Mouse (Mus musculus) hematopoietic stem cell, adult 5-6 weeks (primary cell): ENCODE measurements around the gene Lrrc25. TPM values are rescaled to one million over a fixed set of nuclear protein-coding genes. Genes with fewer than 3 reads are reported as not detected.

Source experiments
- ATAC-seq, 2 experiments: fragments of 125-278 bp in 1 of 2; replicated peaks in 1 of 2; 2 replicates each; pipeline ENCODE4 v1.8.0; 2016 to 2017; ENCODE audit warnings: inconsistent platforms in 2 of 2, mild to moderate bottlenecking in 2 of 2, moderate number of reproducible peaks in 2 of 2, low read depth in 1 of 2, moderate TSS enrichment in 1 of 2; ENCODE audit not compliant: low FRiP score in 2 of 2, poor library complexity in 2 of 2, severe bottlenecking in 2 of 2, insufficient read depth in 1 of 2, low TSS enrichment in 1 of 2
- total RNA-seq: library from RNA; stranded (forward); fragments of 172-1452, 232-1000 nt; gene quantifications from 2 replicates; pipeline ENCODE4 v1.2.3, GENCODE M21; 2017

The Lrrc25 gene
- total RNA-seq, 1 experiment from 2014 or later = 1.7 TPM

GRCm38 (mm10) chr8:70597417-70598272 lies 18.3 kb upstream of the Lrrc25 start:
- no peak for ATAC-seq

DNA sequence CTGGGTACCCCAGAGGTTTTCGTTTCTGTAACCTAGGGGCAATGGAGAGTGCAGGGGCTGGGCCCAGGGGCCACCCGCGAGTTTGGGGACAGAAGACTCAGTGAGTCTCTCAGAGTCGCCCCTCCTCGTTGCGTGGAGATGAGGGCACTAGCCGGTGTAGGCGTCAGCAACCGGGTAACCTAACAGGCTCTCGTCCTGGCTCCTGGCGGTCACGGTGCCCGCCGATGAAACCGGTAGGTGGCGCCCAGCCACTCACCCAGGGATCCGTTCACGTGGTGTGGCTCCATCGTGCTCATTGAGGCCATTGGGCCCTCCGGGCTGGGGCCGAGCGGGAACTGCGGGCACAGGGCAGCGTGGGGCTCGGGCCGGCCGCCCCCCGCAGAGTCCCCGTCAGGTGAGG lies 17.7 kb upstream of the Lrrc25 start:
- no peak for ATAC-seq

- no peak for ATAC-seq
Observed at GRCm38 (mm10) chr8:70598722-70599121, 17.2 kb upstream of the Lrrc25 start.

GRCm38 (mm10) chr8:70599507-70600290 lies 16.3 kb upstream of the Lrrc25 start:
- no peak for ATAC-seq

DNA sequence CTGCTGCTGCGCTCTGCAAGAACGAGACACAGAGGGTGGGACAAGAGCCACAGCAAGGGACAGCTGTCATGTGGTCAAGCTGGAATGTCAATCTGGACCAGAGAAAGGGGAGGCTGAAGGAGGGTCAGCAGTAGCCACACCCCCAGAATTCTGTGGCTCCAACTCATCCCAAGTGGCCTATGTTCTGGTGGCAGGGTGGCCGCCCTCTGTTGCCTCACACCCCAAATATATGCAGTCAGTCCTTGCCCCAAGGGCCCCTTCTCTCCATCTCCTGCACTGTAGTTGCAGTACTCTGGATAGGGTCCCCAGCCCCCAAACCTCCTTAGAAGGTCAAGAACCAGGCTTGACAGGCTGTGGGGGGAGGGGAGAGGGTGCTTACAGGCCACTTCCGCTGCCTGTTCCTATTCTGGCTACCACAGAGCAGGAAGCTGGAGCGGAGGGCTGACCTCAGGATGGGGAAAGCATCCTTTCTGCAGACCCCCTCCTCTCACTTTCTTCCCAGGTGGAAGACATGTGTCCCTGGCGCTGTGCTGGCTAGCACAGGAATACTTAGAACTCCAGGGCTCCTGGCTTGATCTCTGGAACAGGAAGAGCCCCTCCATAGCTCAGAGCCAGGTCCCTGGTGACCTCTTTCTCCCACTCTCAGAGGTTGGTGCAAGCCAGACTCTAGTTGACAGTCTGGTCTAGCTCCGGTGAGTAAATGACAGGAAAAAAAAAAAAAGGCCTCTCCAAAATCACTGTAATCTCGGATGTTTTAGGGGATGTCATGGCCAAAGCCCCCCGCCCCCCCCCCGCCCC lies 15.3 kb upstream of the Lrrc25 start:
- no peak for ATAC-seq

- peak; percentile 66 to 74 for ATAC-seq
Observed at GRCm38 (mm10) chr8:70601271-70601649, 14.7 kb upstream of the Lrrc25 start.

GRCm38 (mm10) chr8:70602139-70602811 lies 13.7 kb upstream of the Lrrc25 start:
- no peak for ATAC-seq

DNA sequence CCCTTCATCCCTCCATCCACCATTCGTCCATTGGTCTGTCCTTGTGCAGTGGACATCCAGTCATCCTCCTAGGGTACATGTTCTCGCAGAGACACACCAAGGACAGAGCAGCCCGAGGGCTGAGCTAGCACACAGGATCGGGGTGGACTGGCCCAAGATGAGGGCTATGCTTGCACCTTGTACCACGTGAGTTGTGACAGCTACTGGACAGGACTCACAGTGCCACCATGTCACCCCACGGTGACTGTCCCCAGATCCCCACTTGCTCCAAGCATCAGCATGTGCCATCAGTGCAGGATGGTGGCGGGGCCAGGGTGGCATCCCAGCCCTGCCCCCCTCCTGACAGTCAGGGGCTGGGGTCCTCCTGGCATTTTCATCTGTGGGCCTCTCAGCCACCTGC lies 11.4 kb upstream of the Lrrc25 start:
- ATAC-seq = no peak

DNA sequence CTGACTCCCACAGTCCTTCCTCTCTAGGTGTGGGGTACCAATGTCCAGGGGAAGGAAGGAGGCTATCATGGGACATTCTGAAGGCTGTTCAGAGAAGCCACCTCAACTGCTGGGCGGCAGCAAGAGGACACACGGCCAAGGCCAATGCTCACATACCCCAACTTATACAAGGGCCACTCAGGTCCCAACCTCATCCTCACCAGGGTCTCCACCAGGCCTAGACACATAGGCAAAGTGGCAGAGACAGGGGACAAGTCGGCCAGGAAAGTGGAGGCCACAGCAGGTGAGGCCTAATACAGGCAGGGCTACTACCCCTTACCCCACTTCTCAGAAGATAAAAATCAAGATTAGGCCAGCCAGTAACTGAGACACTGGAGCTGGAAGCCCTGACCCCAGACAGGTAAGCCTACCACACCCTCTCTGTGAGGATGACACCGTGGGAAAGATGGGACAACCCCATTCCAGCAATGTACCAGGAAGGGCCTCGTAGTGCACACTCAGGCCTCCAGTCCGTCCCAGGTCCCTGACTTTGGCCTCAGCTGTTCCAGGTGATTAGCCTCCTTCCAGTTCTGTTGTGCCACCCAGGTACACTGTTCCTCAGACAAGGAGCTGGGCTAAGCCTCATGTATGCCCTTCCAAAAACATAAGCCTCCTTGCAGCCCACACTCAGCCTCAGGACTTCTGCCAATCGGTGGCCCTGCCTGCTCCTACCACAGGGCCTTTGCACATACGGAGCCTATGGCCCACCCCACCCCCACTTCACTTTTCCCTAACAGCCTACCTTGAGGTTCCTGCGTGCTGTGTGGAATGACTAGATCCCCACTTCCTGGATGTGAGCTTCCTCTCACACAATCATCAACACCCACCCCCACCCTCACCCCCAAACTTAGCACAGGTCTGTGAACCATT lies 9.8 kb upstream of the Lrrc25 start:
- ATAC-seq = no peak

GRCm38 (mm10) chr8:70606780-70607602 lies 9.0 kb upstream of the Lrrc25 start:
- no peak for ATAC-seq

DNA sequence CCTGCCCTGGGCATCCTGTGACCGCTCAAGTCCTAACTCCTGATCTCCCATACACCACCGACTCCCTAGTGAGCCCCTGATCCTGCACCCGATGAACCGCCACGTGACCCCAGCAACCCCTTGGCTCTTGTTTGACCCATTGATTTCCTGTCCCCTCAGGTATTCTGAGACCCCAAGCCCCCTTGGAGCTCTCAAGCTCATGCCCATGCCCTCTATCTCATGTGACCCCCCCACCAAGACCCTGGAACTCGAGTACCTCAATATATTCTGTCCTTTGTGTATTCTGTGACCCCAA lies 8.4 kb upstream of the Lrrc25 start:
- no peak for ATAC-seq

DNA sequence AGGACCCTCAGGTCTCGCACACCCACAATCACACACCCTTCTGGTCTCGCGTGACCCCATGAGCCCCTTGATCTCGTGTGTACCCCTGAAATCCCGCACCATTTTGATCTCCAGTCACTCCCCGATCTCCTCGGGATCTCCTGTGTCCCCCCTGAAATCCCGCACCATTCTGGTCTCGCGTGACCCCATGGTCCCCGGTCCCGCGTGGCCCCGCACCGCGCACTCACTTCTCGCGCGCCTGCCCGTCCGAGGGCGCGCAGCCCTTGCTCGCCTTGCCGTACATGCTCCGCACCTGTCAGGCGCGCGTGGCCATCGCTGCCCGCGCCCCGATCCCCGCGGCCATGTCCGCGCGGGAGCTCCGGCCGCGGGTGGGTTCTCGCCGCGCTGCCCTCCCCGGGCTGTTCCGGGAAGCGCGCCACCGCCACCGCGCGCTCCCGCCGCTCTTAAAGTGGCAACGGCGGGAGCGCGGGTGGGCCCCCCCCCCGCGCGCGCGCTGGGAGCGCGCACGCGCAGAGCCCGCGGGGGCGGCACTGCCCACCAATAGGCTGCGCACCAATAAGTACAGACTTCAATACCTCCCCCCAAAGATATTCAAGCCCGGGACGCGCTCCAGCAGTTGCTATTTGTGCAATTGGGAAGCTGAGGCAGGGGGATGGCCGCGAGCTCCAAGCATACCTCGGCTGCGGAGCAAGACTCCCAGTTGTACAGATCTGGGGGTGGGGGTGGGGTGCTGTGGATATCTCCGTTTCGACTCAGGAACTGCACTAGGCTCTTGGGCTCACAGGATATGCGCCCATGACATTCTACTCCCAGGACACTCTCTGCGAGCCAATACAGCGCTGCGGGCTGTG lies 7.8 kb upstream of the Lrrc25 start:
- no peak for ATAC-seq

DNA sequence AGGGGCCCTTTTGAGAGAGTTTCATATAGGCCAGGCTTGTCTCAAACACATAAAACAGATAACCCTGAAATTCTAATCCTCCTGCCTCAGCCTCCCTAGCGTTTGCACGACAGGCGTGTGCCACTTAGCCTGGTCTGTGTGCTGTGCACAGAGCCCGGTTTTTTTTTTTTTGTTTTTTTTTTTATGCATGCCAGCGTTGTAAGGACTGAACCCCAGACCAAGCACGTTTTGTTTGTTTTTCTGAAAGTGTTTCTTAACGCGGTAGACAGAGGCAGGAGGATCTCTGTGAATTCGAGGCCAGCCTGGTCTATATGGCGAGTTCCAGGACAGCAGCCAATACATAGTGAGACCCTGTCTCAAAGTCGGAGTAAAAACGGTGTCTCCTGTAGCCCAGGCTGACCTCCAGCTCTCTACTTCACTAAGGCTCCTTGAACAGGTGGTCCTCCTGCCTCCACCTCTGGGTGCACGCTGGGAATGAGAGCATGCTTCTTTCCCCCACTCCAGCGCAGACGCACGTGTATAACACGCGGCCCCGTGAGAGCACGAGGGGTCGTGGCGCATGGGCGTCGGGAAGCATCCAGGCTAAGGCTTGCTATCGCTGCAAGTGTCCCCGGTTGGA lies 7.1 kb upstream of the Lrrc25 start, which contains the start of gene Ssbp4:
Gene Ssbp4 (minus strand): TSS at position 124 of the 619 bp plus-strand sequence.
- no peak; a peak in 1 of 4 replicates for ATAC-seq

DNA sequence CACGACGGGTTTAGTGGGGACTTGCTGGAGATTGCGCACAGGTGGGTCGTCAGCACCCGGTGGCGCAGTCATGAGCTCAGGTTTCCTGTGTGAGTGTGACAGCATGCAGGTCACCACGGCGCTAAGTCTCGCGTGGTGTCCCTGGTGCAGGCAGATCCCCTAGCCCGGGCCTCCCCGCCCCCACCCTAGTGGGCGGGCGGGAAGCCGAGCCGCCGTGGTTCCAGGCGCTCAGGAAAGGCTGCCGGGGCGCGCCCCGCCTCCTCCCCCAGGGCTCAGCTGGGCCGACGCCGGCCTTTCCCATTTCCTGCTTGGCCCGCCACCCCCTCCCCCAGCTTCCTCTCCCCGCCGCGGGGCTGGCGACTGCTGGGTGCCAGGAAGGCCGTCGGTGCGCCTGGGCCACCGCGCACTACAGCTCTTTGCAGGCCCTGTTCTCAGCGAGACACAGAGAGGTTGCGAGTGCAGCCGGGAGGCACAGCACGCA lies 6.5 kb upstream of the Lrrc25 start:
- ATAC-seq = peak; percentile 9 to 44
